Mouse (Mus musculus) left cerebral cortex, postnatal 10 days (tissue): Measurements from ENCODE around the gene Wdr59. TPM values are rescaled to one million over a fixed set of nuclear protein-coding genes. Genes with fewer than 3 reads are reported as not detected.
"Not testable (repeated sequence)": the region's sequence is repeated elsewhere in the genome, so short reads cannot be mapped to it uniquely, and the experiment has no call there.

ENCODE experiments used
- DNase-seq, 2 experiments: peaks; one replicate each; pipeline ENCODE4 v3.0.0; 2021 to 2022; ENCODE audit warnings: low spot score in 2 of 2, mixed read lengths in 1 of 2; ENCODE audit errors: extremely low spot score in 1 of 2
- intact Hi-C: fragments of 180-260 bp; cut with DNase I; formaldehyde crosslinking; loops from one replicate; pipeline ENCODE4 v1.15.1; 2025
- total RNA-seq, 2 experiments: library from RNA; stranded (reverse); gene quantifications; 2 replicates each; pipeline ENCODE4 v1.2.3; 2021

Gene Wdr59
- total RNA-seq, 2 experiments from 2014 or later: 21.2 to 22.0 TPM

- DNase-seq: peak in 1 of 2 experiments; percentile 35
- intact Hi-C loops: no loop called here
Observed at GRCm38 (mm10) chr8:111510401-111510800, 11.5 kb downstream of the Wdr59 start.

GRCm38 (mm10) chr8:111509278-111509677, 12.6 kb downstream of the Wdr59 start:
- no peak for DNase-seq
- intact Hi-C loops: no loop called here

GRCm38 (mm10) chr8:111508566-111508965, 13.3 kb downstream of the Wdr59 start:
- no peak for DNase-seq
- intact Hi-C loops: no loop called here

GRCm38 (mm10) chr8:111501724-111502464, 20.0 kb downstream of the Wdr59 start:
- intact Hi-C loops: no loop called here

GRCm38 (mm10) chr8:111498249-111498648, 23.6 kb downstream of the Wdr59 start:
- DNase-seq, intact Hi-C loops: not testable (repeated sequence)

More at GRCm38 (mm10) chr8:111501724-111502464, 20.0 kb downstream of the Wdr59 start:
- DNase-seq: no peak

- DNase-seq: peak in 1 of 2 experiments; percentile 44
- intact Hi-C loops: no loop called here
Observed at GRCm38 (mm10) chr8:111496326-111496725, 25.6 kb downstream of the Wdr59 start.

- intact Hi-C loops: no loop called here
Observed at GRCm38 (mm10) chr8:111493176-111493575, 28.7 kb downstream of the Wdr59 start.

GRCm38 (mm10) chr8:111492508-111492907, 29.4 kb downstream of the Wdr59 start:
- DNase-seq: no peak
- intact Hi-C loops: no loop called here

More at GRCm38 (mm10) chr8:111493176-111493575, 28.7 kb downstream of the Wdr59 start:
- no peak for DNase-seq

GRCm38 (mm10) chr8:111491191-111491590, 30.7 kb downstream of the Wdr59 start:
- DNase-seq: no peak
- intact Hi-C loops: no loop called here

GRCm38 (mm10) chr8:111490034-111490591, 31.8 kb downstream of the Wdr59 start:
- DNase-seq: no peak
- intact Hi-C loops: no loop called here

- DNase-seq: no peak
- intact Hi-C loops: no loop called here
Observed at GRCm38 (mm10) chr8:111480691-111481090, 41.2 kb downstream of the Wdr59 start.

GRCm38 (mm10) chr8:111477761-111478465, 44.0 kb downstream of the Wdr59 start:
- no peak for DNase-seq
- intact Hi-C loops: no loop called here

GRCm38 (mm10) chr8:111471526-111472081, 50.3 kb downstream of the Wdr59 start:
- intact Hi-C loops: no loop called here
- DNase-seq: no peak

- DNase-seq: peak in 1 of 2 experiments; percentile 54
- intact Hi-C loops: no loop called here
Observed at GRCm38 (mm10) chr8:111469013-111469412, 52.9 kb downstream of the Wdr59 start.

GRCm38 (mm10) chr8:111465341-111465740, 56.6 kb downstream of the Wdr59 start:
- intact Hi-C loops: no loop called here
- no peak for DNase-seq

- intact Hi-C loops: no loop called here
- no peak for DNase-seq
Observed at GRCm38 (mm10) chr8:111464526-111464925, 57.4 kb downstream of the Wdr59 start.

GRCm38 (mm10) chr8:111449671-111450070, 72.2 kb downstream of the Wdr59 start:
- no peak for DNase-seq
- intact Hi-C loops: no loop called here

GRCm38 (mm10) chr8:111445960-111446660, 75.8 kb downstream of the Wdr59 start:
- DNase-seq: no peak
- intact Hi-C loops: no loop called here

- intact Hi-C loops: no loop called here
- DNase-seq: no peak
Observed at GRCm38 (mm10) chr8:111445558-111445957, 76.3 kb downstream of the Wdr59 start.
